Mouse (Mus musculus): ENCODE data around the gene Ccdc120. TPM values are rescaled to one million over a fixed set of nuclear protein-coding genes. Genes with fewer than 3 reads are reported as not detected.
"Not testable (repeated sequence)": the region's sequence is repeated elsewhere in the genome, so short reads cannot be mapped to it uniquely, and the experiment has no call there.

Ccdc120 gene
- total RNA-seq, 2 experiments from 2014 or later: 9.0 to 10.8 TPM

DNA sequence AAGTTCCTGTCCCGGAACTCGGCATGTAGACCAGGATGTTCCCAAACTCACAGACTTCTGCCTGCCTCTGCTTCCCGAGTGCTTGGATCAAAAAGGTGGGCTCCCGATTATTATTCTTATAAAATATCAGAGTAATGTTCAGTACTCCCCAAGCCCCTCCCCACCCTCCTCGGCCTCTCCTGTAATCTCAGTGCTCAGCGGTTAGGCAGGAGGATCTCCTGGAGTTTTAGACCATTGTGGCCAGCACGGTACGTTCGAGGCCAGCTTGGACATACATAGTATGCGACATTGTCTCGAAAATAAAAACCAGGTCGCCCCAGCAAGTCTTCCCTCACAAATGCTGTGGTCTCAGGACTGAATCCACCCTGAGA is 37.0 kb downstream of the Ccdc120 start:
- DNase-seq (ENCODE audit: low spot score in 2 of 2): not testable (repeated sequence)

DNA sequence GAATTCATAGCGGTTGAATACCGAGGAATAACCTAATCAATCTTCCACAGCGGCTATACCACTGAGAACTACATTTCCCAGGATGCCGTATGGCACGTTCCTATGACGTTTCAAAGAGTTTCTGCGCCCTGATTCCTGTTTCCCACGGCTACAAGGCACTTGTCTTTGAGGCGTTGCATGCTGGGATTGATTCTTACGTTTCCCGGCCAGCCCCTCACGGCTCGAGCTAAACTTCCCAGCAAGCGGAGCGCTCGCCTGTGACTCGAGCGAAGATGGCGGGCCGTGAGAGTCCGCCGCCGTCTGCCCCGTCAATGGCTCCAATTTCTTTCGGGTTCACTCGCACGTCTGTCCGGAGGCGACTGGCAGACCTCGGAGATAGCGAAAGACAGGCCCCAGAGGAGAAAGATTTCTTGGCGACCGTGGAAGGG is 53.7 kb downstream of the Ccdc120 start, which contains the start of gene Gpkow:
Gpkow (plus strand) TSS at position 178 of the 428 bp plus-strand sequence.
- DNase-seq (ENCODE audit: low spot score in 2 of 2): peak in 1 of 2 experiments; percentile 50

DNA sequence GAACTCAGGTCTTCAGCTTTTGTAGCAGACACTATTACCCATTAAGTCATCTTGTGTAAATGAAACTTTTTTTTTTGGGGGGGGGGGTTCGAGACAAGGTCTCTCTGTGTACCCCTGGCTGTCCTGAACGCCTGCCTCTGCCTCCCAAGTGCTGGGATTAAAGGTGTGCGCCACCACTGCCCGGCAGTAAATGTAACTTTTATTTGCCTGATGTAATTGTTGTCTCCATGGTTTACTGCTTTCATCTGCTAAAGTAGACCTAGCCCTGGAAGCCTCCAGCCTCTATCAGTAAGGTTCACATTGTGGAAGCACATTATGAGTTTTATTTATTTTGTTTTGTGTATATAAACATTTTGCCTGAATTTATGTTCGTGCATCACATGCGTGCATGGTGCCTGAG is 54.2 kb downstream of the Ccdc120 start:
- DNase-seq (ENCODE audit: low spot score in 2 of 2): no peak

- DNase-seq (ENCODE audit: low spot score in 2 of 2): no peak
These were observed 57.8 kb downstream of the Ccdc120 start for GRCm38 (mm10) chrX:7692862-7693261.

GRCm38 (mm10) chrX:7690486-7690885 is 60.2 kb downstream of the Ccdc120 start:
- DNase-seq (ENCODE audit: low spot score in 2 of 2): no peak

DNA sequence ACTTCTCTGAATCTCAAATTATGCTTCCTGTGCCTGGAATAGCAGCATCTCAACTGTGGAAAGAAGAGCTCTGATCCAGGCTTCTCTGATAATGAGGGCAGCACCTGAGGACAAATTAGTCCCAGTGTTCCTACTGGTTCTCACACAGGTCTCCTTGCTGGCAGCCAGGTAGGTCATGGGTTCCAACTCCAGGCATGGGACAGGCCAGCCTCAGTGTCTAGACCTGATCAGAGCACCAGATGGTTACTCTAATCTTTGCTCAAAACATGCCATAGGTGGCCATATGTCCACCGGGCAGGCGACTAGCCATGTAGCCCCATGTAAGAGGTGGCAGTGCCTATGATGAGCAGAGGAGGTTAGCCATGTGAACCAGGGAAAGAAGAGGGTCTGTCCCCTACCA is 62.4 kb downstream of the Ccdc120 start:
- no peak for DNase-seq (ENCODE audit: low spot score in 2 of 2)

Other genes starting within 250 kb of the Ccdc120 start
- under 1 TPM; 0.20 to 0.40 TPM for gene Foxp3, start 177.3 kb downstream of the Ccdc120 start, total RNA-seq (2021)
- 1 to 10 TPM; 6.0 to 6.7 TPM for gene Ppp1r3f, start 176.6 kb downstream of the Ccdc120 start, total RNA-seq (2021)
- gene Ccdc22, start 145.4 kb downstream of the Ccdc120 start, total RNA-seq (2021): 10 to 100 TPM; 18.2 to 27.0 TPM
- under 1 TPM in 1 of 2 experiments, not detected in 1; 0.06 TPM for gene Cacna1f, start 143.8 kb downstream of the Ccdc120 start, total RNA-seq (2021)
- 10 to 100 TPM; 77.4 to 93.2 TPM for gene Syp, start 112.4 kb downstream of the Ccdc120 start, total RNA-seq (2021)
- gene Prickle3, start 93.6 kb downstream of the Ccdc120 start, total RNA-seq (2021): 10 to 100 TPM; 16.4 to 18.7 TPM
- 100 to 1,000 TPM in 1 of 2 experiments, 10 to 100 TPM in 1; 87.4 to 102 TPM for gene Plp2, start 79.5 kb downstream of the Ccdc120 start, total RNA-seq (2021)
- 1 to 10 TPM in 1 of 2 experiments, under 1 TPM in 1; 0.42 to 1.4 TPM for gene Magix, start 69.7 kb downstream of the Ccdc120 start, total RNA-seq (2021)
- gene Gpkow, start 53.8 kb downstream of the Ccdc120 start, total RNA-seq (2021): 10 to 100 TPM; 47.7 to 48.2 TPM
- gene Wdr45, start 36.6 kb downstream of the Ccdc120 start, total RNA-seq (2021): 10 to 100 TPM; 68.0 to 75.4 TPM
- 1 to 10 TPM in 1 of 2 experiments, not detected in 1; 1.4 TPM for gene Gm45208, start 28.7 kb downstream of the Ccdc120 start, total RNA-seq (2021)
- 10 to 100 TPM; 15.5 to 16.0 TPM for gene Praf2, start 22.5 kb downstream of the Ccdc120 start, total RNA-seq (2021)
- 10 to 100 TPM; 39.9 to 41.0 TPM for gene Tfe3, start 11.7 kb upstream of the Ccdc120 start, total RNA-seq (2021)
- 10 to 100 TPM; 52.0 to 64.8 TPM for gene Gripap1, start 38.9 kb upstream of the Ccdc120 start, total RNA-seq (2021)
- 1 to 10 TPM; 2.2 to 3.6 TPM for gene Kcnd1, start 71.4 kb upstream of the Ccdc120 start, total RNA-seq (2021)
- gene Otud5, start 90.5 kb upstream of the Ccdc120 start, total RNA-seq (2021): 10 to 100 TPM; 73.4 to 86.3 TPM
- 1 to 10 TPM; 8.1 to 9.5 TPM for gene Pim2, start 127.4 kb upstream of the Ccdc120 start, total RNA-seq (2021)
- 10 to 100 TPM; 38.7 to 42.9 TPM for gene Slc35a2, start 133.1 kb upstream of the Ccdc120 start, total RNA-seq (2021)
- 100 to 1,000 TPM; 108 to 111 TPM for gene Pqbp1, start 148.4 kb upstream of the Ccdc120 start, total RNA-seq (2021)
- gene Timm17b, start 148.5 kb upstream of the Ccdc120 start, total RNA-seq (2021): 100 to 1,000 TPM in 1 of 2 experiments, 10 to 100 TPM in 1; 95.7 to 101 TPM
- not detected for gene Gm10491, start 156.9 kb upstream of the Ccdc120 start, total RNA-seq (2021)
- gene Gm10490, start 158.6 kb upstream of the Ccdc120 start, total RNA-seq (2021): not detected
- 10 to 100 TPM; 63.6 to 65.7 TPM for gene Pcsk1n, start 168.9 kb upstream of the Ccdc120 start, total RNA-seq (2021)
- gene Eras, start 177.7 kb upstream of the Ccdc120 start, total RNA-seq (2021): not detected
- gene Hdac6, start 197.0 kb upstream of the Ccdc120 start, total RNA-seq (2021): 10 to 100 TPM; 29.9 to 38.9 TPM
- gene Gata1, start 227.2 kb upstream of the Ccdc120 start, total RNA-seq (2021): 1 to 10 TPM; 2.0 to 3.4 TPM

All from adrenal gland, postnatal 4 days (tissue).